Mouse (Mus musculus) embryonic facial prominence, embryonic 10.5 days (tissue): ENCODE measurements around the gene Slc26a5. TPM values are rescaled to one million over a fixed set of nuclear protein-coding genes. Genes with fewer than 3 reads are reported as not detected.

Source experiments
- DNase-seq: peaks from one replicate; pipeline ENCODE4 v3.0.0-alpha.2; 2017; ENCODE audit warnings: low spot score
- H3K27ac ChIP-seq: fragments of 300-500 bp; sonication (generic); replicated peaks from 2 replicates; pipeline ENCODE4 v1.5.1; 2016; ENCODE audit warnings: mild to moderate bottlenecking
- H3K27me3 ChIP-seq: fragments of 300-500 bp; sonication (generic); replicated peaks from 2 replicates; pipeline ENCODE4 v1.6.1; 2016; ENCODE audit warnings: low read depth, mild to moderate bottlenecking; ENCODE audit not compliant: poor library complexity, severe bottlenecking
- H3K36me3 ChIP-seq: fragments of 300-500 bp; sonication (generic); replicated peaks from 2 replicates; pipeline ENCODE4 v1.6.1; 2016; ENCODE audit warnings: mild to moderate bottlenecking, moderate library complexity
- H3K4me1 ChIP-seq: fragments of 300-500 bp; sonication (generic); 2 replicates; pipeline ENCODE4 v1.6.1; 2016
- H3K4me3 ChIP-seq: fragments of 300-500 bp; sonication (generic); 2 replicates; pipeline ENCODE4 v1.5.1; 2016; ENCODE audit warnings: mild to moderate bottlenecking, moderate library complexity
- H3K9me3 ChIP-seq: fragments of 300-500 bp; sonication (generic); 2 replicates; pipeline ENCODE4 v1.6.1; 2016; ENCODE audit warnings: mild to moderate bottlenecking
- whole genome bisulfite sequencing: fragments of 180-500 bp; shearing (Covaris S2); methylation state at CpG from one replicate; pipeline ENCODE4 v1.1.7; 2016; 5-methylcytosine and 5-hydroxymethylcytosine counted together
- polyA plus RNA-seq: library from polyadenylated mRNA; unstranded; fragments of >200 nt; fragmentation: Nextera tagmentation; extraction: Ambion mirVana; gene quantifications from 2 replicates; pipeline ENCODE4 v1.2.1, GENCODE M21; 2016

Gene Slc26a5
- polyA plus RNA-seq, 1 experiment from 2014 or later = 0.07 TPM

- Histone ChIP-seq H3K27ac (no peak overlapping the region), H3K36me3 (no peaks in the 10 kb centered on the region), H3K27me3 (no peaks in the 10 kb centered on the region), H3K9me3 (no peaks in the 10 kb centered on the region), H3K4me1 (no peaks in the 10 kb centered on the region), H3K4me3 (no peak overlapping the region)
- DNase-seq = no peak
- 54% methylated on average over 10 of the region's 10 CpGs for WGBS
Measured at GRCm38 (mm10) chr5:21851679-21852340, 13.6 kb downstream of the Slc26a5 start.

DNA sequence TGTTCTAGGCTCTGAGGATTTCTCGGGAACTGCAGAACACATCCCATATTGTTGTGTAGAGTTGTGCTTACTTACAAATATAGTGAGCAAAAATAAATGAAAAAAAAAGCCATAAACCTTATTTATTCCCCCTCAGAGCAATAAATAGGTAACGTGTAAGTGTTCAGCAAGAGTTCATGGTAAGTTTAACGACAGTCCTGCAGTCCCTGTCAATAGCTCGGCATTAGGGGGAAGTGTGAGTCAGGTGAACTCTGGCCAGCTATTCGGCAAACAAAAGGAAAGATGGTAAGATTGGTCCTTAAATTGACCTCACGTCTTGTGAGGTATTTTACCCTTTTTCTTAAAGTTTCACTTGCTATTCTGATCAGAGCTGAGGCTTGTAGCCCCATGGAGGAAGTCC lies 18.0 kb downstream of the Slc26a5 start:
- DNase-seq = no peak
- no peaks in the 10 kb centered on the region for H3K36me3 ChIP-seq
- WGBS = 82% methylated on average over 6 of the region's 6 CpGs
- H3K27me3 ChIP-seq = no peaks in the 10 kb centered on the region
- H3K27ac ChIP-seq = no peak overlapping the region
- H3K9me3 ChIP-seq = no peaks in the 10 kb centered on the region
- H3K4me3 ChIP-seq = no peak overlapping the region
- no peaks in the 10 kb centered on the region for H3K4me1 ChIP-seq

DNA sequence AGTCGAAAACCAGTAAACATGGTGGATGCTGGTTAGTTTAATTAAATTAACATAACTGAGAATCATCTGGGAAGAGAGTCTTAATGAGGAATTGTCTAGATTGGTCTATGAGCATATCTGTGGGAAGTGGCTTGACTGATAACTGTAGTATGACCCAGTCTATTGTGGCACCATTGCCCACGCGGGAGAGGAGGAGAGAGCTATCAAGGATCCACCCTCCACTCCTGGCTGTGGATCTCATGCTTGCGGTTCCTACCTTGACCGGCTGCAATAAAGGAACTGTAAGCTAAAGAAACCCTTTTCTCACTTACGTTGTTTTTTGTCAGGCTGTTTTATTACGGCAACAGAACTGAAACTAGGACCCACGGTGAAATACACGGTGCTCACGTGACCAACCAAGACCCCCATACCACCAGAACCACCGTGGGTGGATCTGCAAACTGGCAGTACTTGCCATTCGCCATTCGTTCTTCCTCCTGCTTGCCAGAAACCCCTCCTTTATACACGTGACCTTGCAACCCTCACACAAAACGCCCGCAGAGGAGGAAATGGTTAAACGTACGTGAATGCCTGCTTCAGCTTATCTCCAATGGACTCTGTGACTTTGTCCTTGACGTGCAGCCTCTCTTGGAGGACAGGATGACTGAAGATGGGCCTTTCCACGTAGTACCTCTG lies 18.7 kb downstream of the Slc26a5 start:
- WGBS = 86% methylated on average over 20 of the region's 20 CpGs
- no peak for DNase-seq
- Histone ChIP-seq H3K4me3 (no peak overlapping the region), H3K27me3 (no peaks in the 10 kb centered on the region), H3K36me3 (no peaks in the 10 kb centered on the region), H3K9me3 (no peaks in the 10 kb centered on the region), H3K27ac (no peak overlapping the region), H3K4me1 (no peaks in the 10 kb centered on the region)

DNA sequence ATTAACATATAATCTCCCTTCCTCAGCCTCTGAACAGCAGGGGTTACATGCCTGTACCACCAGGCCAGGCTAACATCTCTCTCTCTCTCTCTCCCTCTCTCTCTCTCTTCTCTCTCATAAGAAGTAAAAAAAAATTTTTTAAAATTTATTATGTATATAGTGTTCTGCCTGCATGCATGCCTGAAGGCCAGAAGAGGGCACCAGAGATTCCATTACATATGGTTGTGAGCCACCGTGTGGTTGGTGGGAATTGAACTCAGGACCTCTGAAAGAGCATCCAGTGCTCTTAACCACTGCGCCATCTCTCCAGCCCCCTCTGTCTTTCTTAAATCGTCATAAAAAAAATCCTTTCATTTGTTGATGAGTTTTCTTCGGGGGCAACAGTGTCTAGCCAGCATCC lies 20.7 kb downstream of the Slc26a5 start:
- H3K27me3 ChIP-seq = no peaks in the 10 kb centered on the region
- 71% methylated on average over 4 of the region's 4 CpGs for WGBS

GRCm38 (mm10) chr5:21831761-21832160 lies 33.6 kb downstream of the Slc26a5 start:
- no peak overlapping the region for H3K27ac ChIP-seq
- WGBS = 74% methylated on average over 3 of the region's 3 CpGs
- H3K9me3 ChIP-seq = no peaks in the 10 kb centered on the region
- no peaks in the 10 kb centered on the region for H3K27me3 ChIP-seq
- H3K4me1 ChIP-seq = peaks cover 11% of the 10 kb centered on the region
- H3K4me3 ChIP-seq = no peak overlapping the region
- H3K36me3 ChIP-seq = no peaks in the 10 kb centered on the region
- no peak for DNase-seq

More for the DNA sequence above, 20.7 kb downstream of the Slc26a5 start:
- no peak overlapping the region for H3K4me3 ChIP-seq
- no peak for DNase-seq
- no peak overlapping the region for H3K27ac ChIP-seq
- no peaks in the 10 kb centered on the region for H3K36me3 ChIP-seq
- H3K9me3 ChIP-seq = no peaks in the 10 kb centered on the region
- no peaks in the 10 kb centered on the region for H3K4me1 ChIP-seq

- Histone ChIP-seq H3K27me3 (no peaks in the 10 kb centered on the region), H3K27ac (no peak overlapping the region), H3K4me3 (no peak overlapping the region), H3K9me3 (no peaks in the 10 kb centered on the region), H3K36me3 (no peaks in the 10 kb centered on the region), H3K4me1 (peaks cover 11% of the 10 kb centered on the region)
- 72% methylated on average over 4 of the region's 4 CpGs for WGBS
- DNase-seq = no peak
Measured at GRCm38 (mm10) chr5:21828855-21829254, 36.5 kb downstream of the Slc26a5 start.

DNA sequence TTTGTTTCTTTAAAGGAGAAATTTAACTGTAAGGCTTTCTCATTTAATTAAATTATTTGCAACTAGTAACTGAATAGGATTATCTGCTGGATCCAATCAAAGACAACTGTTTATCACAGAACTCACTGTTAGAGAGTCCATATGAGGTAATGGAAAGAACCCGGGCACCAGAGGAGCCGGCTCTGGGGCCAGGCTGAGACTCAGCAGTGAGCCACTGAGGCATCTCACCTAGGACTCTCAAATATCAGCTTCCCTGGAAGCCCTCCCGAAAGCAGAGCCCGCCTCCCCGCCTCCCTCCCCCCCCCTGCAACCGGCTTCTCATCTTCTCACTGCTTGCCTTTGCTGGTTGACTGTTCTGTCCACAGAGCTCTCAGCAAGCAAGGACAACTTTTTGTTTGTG lies 37.8 kb downstream of the Slc26a5 start:
- no peak overlapping the region for H3K27ac ChIP-seq
- H3K9me3 ChIP-seq = no peaks in the 10 kb centered on the region
- H3K36me3 ChIP-seq = no peaks in the 10 kb centered on the region
- peaks cover 11% of the 10 kb centered on the region for H3K4me1 ChIP-seq
- H3K27me3 ChIP-seq = no peaks in the 10 kb centered on the region
- WGBS = 15% methylated on average over 6 of the region's 6 CpGs
- no peak overlapping the region for H3K4me3 ChIP-seq
- peak; percentile 26 for DNase-seq

DNA sequence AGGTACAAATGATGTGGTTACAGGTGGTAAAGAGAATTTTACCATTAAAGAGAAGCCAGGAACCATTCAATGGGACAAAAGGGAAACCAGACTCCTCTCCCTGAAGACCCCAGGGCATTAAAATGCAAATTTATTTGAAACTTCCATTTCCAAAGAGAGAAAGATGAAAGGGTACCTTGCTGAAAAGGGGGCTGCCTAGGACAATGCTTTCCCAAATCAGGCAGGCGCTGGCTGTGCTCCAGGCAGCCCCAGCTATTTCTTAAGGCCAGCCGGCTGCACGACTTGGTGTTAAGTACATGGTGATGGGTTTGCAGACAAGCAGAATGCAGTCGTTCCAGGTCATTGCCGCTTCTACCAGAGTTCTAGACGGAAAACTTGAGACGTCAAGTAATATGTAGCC lies 39.0 kb downstream of the Slc26a5 start:
- WGBS = 27% methylated on average over 7 of the region's 7 CpGs
- Histone ChIP-seq H3K4me3 (no peak overlapping the region), H3K36me3 (no peaks in the 10 kb centered on the region), H3K4me1 (peaks cover 11% of the 10 kb centered on the region), H3K9me3 (no peaks in the 10 kb centered on the region), H3K27ac (no peak overlapping the region), H3K27me3 (no peaks in the 10 kb centered on the region)
- no peak for DNase-seq

GRCm38 (mm10) chr5:21813994-21814393 lies 51.4 kb downstream of the Slc26a5 start:
- Histone ChIP-seq H3K9me3 (no peaks in the 10 kb centered on the region), H3K27ac (no peak overlapping the region), H3K27me3 (no peaks in the 10 kb centered on the region), H3K4me3 (no peak overlapping the region), H3K36me3 (no peaks in the 10 kb centered on the region), H3K4me1 (no peaks in the 10 kb centered on the region)
- WGBS = 39% methylated on average over 1 of the region's 1 CpGs
- peak; percentile 63 for DNase-seq

- Histone ChIP-seq H3K36me3 (no peaks in the 10 kb centered on the region), H3K27me3 (no peaks in the 10 kb centered on the region), H3K4me3 (no peak overlapping the region), H3K9me3 (no peaks in the 10 kb centered on the region), H3K4me1 (no peaks in the 10 kb centered on the region), H3K27ac (no peak overlapping the region)
- WGBS = 76% methylated on average over 10 of the region's 10 CpGs
- no peak for DNase-seq
Measured at GRCm38 (mm10) chr5:21810924-21811323, 54.5 kb downstream of the Slc26a5 start.

DNA sequence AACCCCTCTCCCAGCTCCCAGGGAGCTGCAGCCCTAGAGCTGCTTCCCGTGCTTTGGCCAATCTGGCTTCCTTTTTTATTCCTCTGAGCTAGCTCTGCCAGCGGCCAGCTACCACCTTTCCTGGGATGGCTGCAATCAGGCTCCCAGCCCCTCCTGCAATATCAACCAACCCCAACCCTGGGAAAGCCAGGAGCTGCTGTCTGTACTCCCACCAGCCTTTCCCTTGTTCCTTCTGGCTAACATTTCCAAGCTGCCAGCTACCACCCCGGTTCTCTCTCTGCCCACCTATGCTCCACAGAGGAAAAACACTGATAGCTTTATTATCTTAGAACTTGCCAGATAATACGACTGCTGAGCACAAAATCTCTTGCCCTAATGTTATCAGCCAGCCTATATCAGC lies 60.6 kb downstream of the Slc26a5 start:
- WGBS = 82% methylated on average over 4 of the region's 4 CpGs
- peaks cover 55% of the 10 kb centered on the region for H3K36me3 ChIP-seq
- DNase-seq = no peak

GRCm38 (mm10) chr5:21803691-21804188 lies 61.7 kb downstream of the Slc26a5 start:
- H3K27me3 ChIP-seq = no peaks in the 10 kb centered on the region
- H3K9me3 ChIP-seq = no peaks in the 10 kb centered on the region
- DNase-seq = no peak
- H3K4me1 ChIP-seq = no peaks in the 10 kb centered on the region
- 95% methylated on average over 12 of the region's 12 CpGs for WGBS
- no peak overlapping the region for H3K4me3 ChIP-seq
- no peak overlapping the region for H3K27ac ChIP-seq
- peaks cover 66% of the 10 kb centered on the region for H3K36me3 ChIP-seq

More for the DNA sequence above, 60.6 kb downstream of the Slc26a5 start:
- Histone ChIP-seq H3K9me3 (no peaks in the 10 kb centered on the region), H3K4me3 (no peak overlapping the region), H3K27ac (no peak overlapping the region), H3K27me3 (no peaks in the 10 kb centered on the region), H3K4me1 (no peaks in the 10 kb centered on the region)

GRCm38 (mm10) chr5:21802907-21803306 lies 62.5 kb downstream of the Slc26a5 start:
- H3K36me3 ChIP-seq = peaks cover 74% of the 10 kb centered on the region
- H3K4me1 ChIP-seq = no peaks in the 10 kb centered on the region
- no peak for DNase-seq
- H3K27me3 ChIP-seq = no peaks in the 10 kb centered on the region
- no peak overlapping the region for H3K4me3 ChIP-seq
- H3K27ac ChIP-seq = no peak overlapping the region
- no peaks in the 10 kb centered on the region for H3K9me3 ChIP-seq
- WGBS = 98% methylated on average over 9 of the region's 9 CpGs
